Mouse (Mus musculus) MEL (cell line): ENCODE measurements around the gene Dennd1a. TPM values are rescaled to one million over a fixed set of nuclear protein-coding genes. Genes with fewer than 3 reads are reported as not detected.

Experiments used
- DNase-seq: peaks from one replicate; pipeline ENCODE4 v3.0.0; 2011; ENCODE audit warnings: low read depth, low spot score
- H3K27ac ChIP-seq: 2 replicates; pipeline ENCODE4 v1.5.1; 2012; ENCODE audit warnings: low read depth, mild to moderate bottlenecking, control low read depth, low read length, moderate library complexity; ENCODE audit not compliant: control insufficient read depth
- H3K27me3 ChIP-seq, 2 experiments: fragments of 150-350 bp in 1 of 2; sonication (generic) in 1 of 2; 2 replicates each; pipeline ENCODE4 v1.6.1; 2012; ENCODE audit warnings: low read length in 2 of 2, mild to moderate bottlenecking in 2 of 2, improper control_type of control experiment in 1 of 2, moderate library complexity in 1 of 2; ENCODE audit not compliant: insufficient read depth in 2 of 2, control insufficient read depth in 1 of 2
- H3K36me3 ChIP-seq, 2 experiments: 2 replicates each; pipeline ENCODE4 v1.6.1; 2012 to 2014; ENCODE audit warnings: low read length in 2 of 2, improper control_type of control experiment in 1 of 2, inconsistent platforms in 1 of 2, mild to moderate bottlenecking in 1 of 2; ENCODE audit not compliant: insufficient read depth in 2 of 2, control insufficient read depth in 1 of 2
- H3K4me1 ChIP-seq, 2 experiments: fragments of 150-350 bp in 1 of 2; sonication (generic) in 1 of 2; 2 replicates each; pipeline ENCODE4 v1.6.1; 2012; ENCODE audit warnings: low read length in 2 of 2, improper control_type of control experiment in 1 of 2, mild to moderate bottlenecking in 1 of 2; ENCODE audit not compliant: insufficient read depth in 2 of 2, control insufficient read depth in 1 of 2
- H3K4me3 ChIP-seq, 2 experiments: fragments of 150-350 bp in 1 of 2; sonication (generic) in 1 of 2; 2 replicates each; pipeline ENCODE4 v1.5.1; 2012; ENCODE audit warnings: low read depth in 2 of 2, low read length in 2 of 2, mild to moderate bottlenecking in 2 of 2, moderate library complexity in 2 of 2, control low read depth in 1 of 2, improper control_type of control experiment in 1 of 2; ENCODE audit not compliant: control insufficient read depth in 1 of 2, insufficient read depth in 1 of 2
- H3K79me2 ChIP-seq: 2 replicates; pipeline ENCODE4 v1.6.1; 2012; ENCODE audit warnings: mild to moderate bottlenecking, low read length, moderate library complexity; ENCODE audit not compliant: control insufficient read depth, poor library complexity, insufficient read depth
- H3K9ac ChIP-seq: 2 replicates; pipeline ENCODE4 v1.6.1; 2012; ENCODE audit warnings: low read depth, mild to moderate bottlenecking, control low read depth, low read length, moderate library complexity; ENCODE audit not compliant: control insufficient read depth, poor library complexity, severe bottlenecking
- H3K9me3 ChIP-seq: fragments of 150-350 bp; sonication (generic); replicated peaks from 2 replicates; pipeline ENCODE4 v1.6.1; 2012; ENCODE audit warnings: mild to moderate bottlenecking, low read length, improper control_type of control experiment, moderate library complexity; ENCODE audit not compliant: insufficient read depth
- CHD1 ChIP-seq: IDR thresholded peaks from 2 replicates; pipeline ENCODE4 v1.6.1; 2012; ENCODE audit warnings: low read depth, mild to moderate bottlenecking, inconsistent platforms, low read length, improper control_type of control experiment
- ELF1 ChIP-seq: IDR thresholded peaks from 2 replicates; pipeline ENCODE4 v1.6.1; 2014; ENCODE audit warnings: low read depth, mild to moderate bottlenecking, inconsistent platforms, low read length, improper control_type of control experiment, moderate library complexity
- EP300 ChIP-seq, 2 experiments: IDR thresholded peaks; 2 replicates each; pipeline ENCODE4 v1.6.1; 2011; ENCODE audit warnings: improper control_type of control experiment in 2 of 2, low read length in 2 of 2, low read depth in 1 of 2, mild to moderate bottlenecking in 1 of 2
- GATA1 ChIP-seq: IDR thresholded peaks from 2 replicates; pipeline ENCODE4 v1.6.1; 2011; ENCODE audit warnings: low read depth, low read length, improper control_type of control experiment
- HCFC1 ChIP-seq: IDR thresholded peaks from 2 replicates; pipeline ENCODE4 v1.6.1; 2012; ENCODE audit warnings: low read depth, mild to moderate bottlenecking, inconsistent platforms, low read length, improper control_type of control experiment, moderate library complexity
- KAT2A ChIP-seq: conservative IDR thresholded peaks from 2 replicates; pipeline ENCODE4 v1.6.1; 2012; ENCODE audit warnings: low read depth, low read length, improper control_type of control experiment, inconsistent platforms
- MAFK ChIP-seq: IDR thresholded peaks from 2 replicates; pipeline ENCODE4 v1.6.1; 2011; ENCODE audit warnings: low read depth, mild to moderate bottlenecking, low read length, improper control_type of control experiment, borderline replicate concordance
- MAX ChIP-seq: IDR thresholded peaks from 2 replicates; pipeline ENCODE4 v1.6.1; 2011; ENCODE audit warnings: low read length, improper control_type of control experiment
- MAZ ChIP-seq: IDR thresholded peaks from 2 replicates; pipeline ENCODE4 v1.6.1; 2012; ENCODE audit warnings: low read depth, mild to moderate bottlenecking, inconsistent platforms, low read length, improper control_type of control experiment
- MXI1 ChIP-seq: IDR thresholded peaks from 2 replicates; pipeline ENCODE4 v1.6.1; 2011; ENCODE audit warnings: mild to moderate bottlenecking, low read depth, low read length, improper control_type of control experiment
- MYB ChIP-seq: IDR thresholded peaks from 2 replicates; pipeline ENCODE4 v1.6.1; 2011; ENCODE audit warnings: mild to moderate bottlenecking, low read depth, low read length, improper control_type of control experiment
- MYC ChIP-seq: IDR thresholded peaks from 2 replicates; pipeline ENCODE4 v1.6.1; 2011; ENCODE audit warnings: low read depth, mild to moderate bottlenecking, low read length, improper control_type of control experiment, moderate library complexity
- NELFE ChIP-seq: IDR thresholded peaks from 2 replicates; pipeline ENCODE4 v1.6.1; 2011; ENCODE audit warnings: low read depth, low read length, improper control_type of control experiment
- SIN3A ChIP-seq: IDR thresholded peaks from 2 replicates; pipeline ENCODE4 v1.6.1; 2012; ENCODE audit warnings: low read length, improper control_type of control experiment, inconsistent platforms
- TAL1 ChIP-seq: IDR thresholded peaks from 2 replicates; pipeline ENCODE4 v1.6.1; 2012; ENCODE audit warnings: mild to moderate bottlenecking, inconsistent platforms, low read length, moderate library complexity, mixed read lengths
- TBP ChIP-seq: IDR thresholded peaks from 2 replicates; pipeline ENCODE4 v1.8.0; 2011; ENCODE audit warnings: low read depth, low read length, improper control_type of control experiment
- TCF12 ChIP-seq: IDR thresholded peaks from 2 replicates; pipeline ENCODE4 v1.6.1; 2014; ENCODE audit warnings: low read depth, mild to moderate bottlenecking, inconsistent platforms, low read length, improper control_type of control experiment, moderate library complexity
- UBTF ChIP-seq: IDR thresholded peaks from 2 replicates; pipeline ENCODE4 v1.6.1; 2012; ENCODE audit warnings: low read depth, mild to moderate bottlenecking, inconsistent platforms, low read length, improper control_type of control experiment, moderate library complexity, borderline replicate concordance; ENCODE audit not compliant: insufficient read depth
- ZC3H11A ChIP-seq: IDR thresholded peaks from 2 replicates; pipeline ENCODE4 v1.6.1; 2012; ENCODE audit warnings: low read depth, mild to moderate bottlenecking, inconsistent platforms, low read length, improper control_type of control experiment
- ZKSCAN1 ChIP-seq: IDR thresholded peaks from 2 replicates; pipeline ENCODE4 v1.6.1; 2012; ENCODE audit warnings: low read depth, mild to moderate bottlenecking, inconsistent platforms, low read length, improper control_type of control experiment, moderate library complexity
- ZMIZ1 ChIP-seq: IDR thresholded peaks from 2 replicates; pipeline ENCODE4 v1.6.1; 2012; ENCODE audit warnings: low read depth, mild to moderate bottlenecking, inconsistent platforms, low read length, improper control_type of control experiment, moderate library complexity
- polyA plus RNA-seq, 2 experiments: library from polyadenylated mRNA; stranded (reverse) in 1 of 2; unstranded in 1 of 2; fragments of >175 nt in 1 of 2; fragments of >200 nt in 1 of 2; gene quantifications; 2 replicates each; pipeline versions ENCODE4 v1.2.1 to v1.2.4; 2012; ENCODE audit warnings: low replicate concordance in 2 of 2, low read depth in 1 of 2; ENCODE audit not compliant: insufficient read length in 2 of 2, insufficient read depth in 1 of 2, missing spikeins in 1 of 2
- total RNA-seq: library from RNA; depleted of rRNA; stranded (reverse); fragments of 300-350 nt; gene quantifications from 2 replicates; pipeline ENCODE4 v1.2.3, GENCODE M21; 2012

Gene Dennd1a
- total and polyA plus RNA-seq, 3 experiments = 5.0 to 21.8 TPM; not detected in 1

- peak; percentile 77 for DNase-seq
- no peaks in the 10 kb centered on the region for H3K27me3 ChIP-seq
- no peaks in the 10 kb centered on the region for H3K9me3 ChIP-seq
- H3K79me2 ChIP-seq = peaks cover 12% of the 10 kb centered on the region
- peak; percentile 41 for TF ChIP-seq TAL1
- peak; percentile 41; the same call in 1 of the 2 replicates for TF ChIP-seq MYC
- no peak for TF ChIP-seq UBTF
- TF ChIP-seq ZMIZ1 = no peak
- TF ChIP-seq SIN3A = peak; percentile 17; the same call in 1 of the 2 replicates
- TF ChIP-seq MXI1 = peak; percentile 42
- no peak for TF ChIP-seq TCF12
- TF ChIP-seq HCFC1 = 0 out of 2 replicates have a peak, but pooled peaks have one; percentile 36
- TF ChIP-seq MYB = no peak
- TF ChIP-seq MAX = no peak
- no peak for TF ChIP-seq MAZ
- TF ChIP-seq ELF1 = 0 out of 2 replicates have a peak, but pooled peaks have one; percentile 37
- no peak for TF ChIP-seq ZKSCAN1
- TF ChIP-seq EP300 (IDR thresholded peaks at IDR 0.05; ENCODE audit: low read depth in 1 of 2, low read length in 2 of 2) = no peak
- peak; percentile 2; the same call in 1 of the 2 replicates for TF ChIP-seq CHD1
- H3K4me3 ChIP-seq = peak overlapping the region; percentile 67 to 93
- peak overlapping the region; percentile 93 for H3K9ac ChIP-seq
- H3K4me1 ChIP-seq = peaks cover 8 to 9% of the 10 kb centered on the region in 2 experiments; a peak in 3 of 4 replicates
- peak overlapping the region; percentile 27 for H3K27ac ChIP-seq
- peaks cover 0 to 11% of the 10 kb centered on the region in 2 experiments; a peak in 2 of 4 replicates for H3K36me3 ChIP-seq
Measured at GRCm38 (mm10) chr2:38286433-38286732, 807 bp downstream of the Dennd1a start.

GRCm38 (mm10) chr2:38285781-38286432 lies 1.3 kb downstream of the Dennd1a start:
- Histone ChIP-seq H3K9me3 (no peaks in the 10 kb centered on the region), H3K9ac (peak overlapping the region; percentile 93), H3K4me3 (peak overlapping the region; percentile 67 to 93), H3K27ac (no peak overlapping the region), H3K79me2 (peaks cover 12% of the 10 kb centered on the region), H3K27me3 (no peaks in the 10 kb centered on the region), H3K4me1 (peaks cover 8 to 9% of the 10 kb centered on the region in 2 experiments; a peak in 3 of 4 replicates), H3K36me3 (peaks cover 0 to 11% of the 10 kb centered on the region in 2 experiments; a peak in 2 of 4 replicates)
- DNase-seq = peak; percentile 10
- 0 out of 2 replicates have a peak, but pooled peaks have one; percentile 8 for TF ChIP-seq CHD1
- no peak for TF ChIP-seq TBP
- no peak; a peak in 1 of 4 replicates for TF ChIP-seq EP300 (IDR thresholded peaks at IDR 0.05; ENCODE audit: low read depth in 1 of 2, low read length in 2 of 2)
- no peak for TF ChIP-seq NELFE
- no peak for TF ChIP-seq MAFK
- no peak for TF ChIP-seq ZC3H11A
- TF ChIP-seq MXI1 = 0 out of 2 replicates have a peak, but pooled peaks have one; percentile 2
- no peak for TF ChIP-seq GATA1
- no peak for TF ChIP-seq KAT2A
